Mouse (Mus musculus): ENCODE results near the gene Fance. TPM values are rescaled to one million over a fixed set of nuclear protein-coding genes. Genes with fewer than 3 reads are reported as not detected.

Gene Fance
- polyA plus RNA-seq, 1 experiment, result 32.1 TPM

- TF ChIP-seq POLR2A (IDR thresholded peaks at IDR 0.05; ENCODE audit: borderline replicate concordance, low read depth, low read length) (no peak), CTCF (IDR thresholded peaks at IDR 0.05; ENCODE audit: low read depth, low read length) (no peak)
- H3K27ac ChIP-seq (ENCODE audit: insufficient read depth, low read depth, low read length), result no peak overlapping the region
- no peak overlapping the region for H3K4me3 ChIP-seq (ENCODE audit: insufficient read depth, low read length)
- H3K4me1 ChIP-seq (ENCODE audit: control insufficient read depth, insufficient read depth, low read length), result 0 out of 2 replicates have a peak, but pooled peaks cover 3% of the 10 kb centered on the region
Observed at GRCm38 (mm10) chr17:28371286-28371685, 58.0 kb downstream of the Fance start.

DNA sequence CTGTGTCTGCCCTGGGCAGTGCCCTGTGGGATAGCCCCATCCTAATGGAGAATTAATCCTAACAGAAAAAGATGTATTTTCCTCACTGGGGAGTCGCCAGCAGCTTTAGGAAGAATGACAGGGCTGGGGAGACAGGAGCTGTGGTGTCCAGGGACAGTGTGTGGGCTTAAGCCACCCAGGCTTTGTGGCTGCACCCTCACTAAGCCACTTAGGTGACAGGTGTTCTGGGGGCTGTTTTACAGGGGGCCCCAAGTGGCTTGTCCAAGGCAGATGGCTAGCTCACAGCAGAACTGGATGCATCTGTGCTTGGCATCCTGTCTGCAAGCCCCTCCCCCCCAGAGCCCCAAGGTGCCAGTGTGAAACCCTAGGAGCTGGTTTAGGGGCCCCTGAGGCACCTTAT, 58.6 kb downstream of the Fance start:
- no peak for TF ChIP-seq POLR2A (IDR thresholded peaks at IDR 0.05; ENCODE audit: borderline replicate concordance, low read depth, low read length)
- TF ChIP-seq CTCF (IDR thresholded peaks at IDR 0.05; ENCODE audit: low read depth, low read length), result no peak
- 0 out of 2 replicates have a peak, but pooled peaks cover 3% of the 10 kb centered on the region for H3K4me1 ChIP-seq (ENCODE audit: control insufficient read depth, insufficient read depth, low read length)
- no peak overlapping the region for H3K27ac ChIP-seq (ENCODE audit: insufficient read depth, low read depth, low read length)
- no peak overlapping the region for H3K4me3 ChIP-seq (ENCODE audit: insufficient read depth, low read length)

- H3K4me3 ChIP-seq (ENCODE audit: insufficient read depth, low read length), result no peak overlapping the region
Observed at GRCm38 (mm10) chr17:28373821-28374220, 60.5 kb downstream of the Fance start.

GRCm38 (mm10) chr17:28374494-28374893, 61.2 kb downstream of the Fance start:
- Histone ChIP-seq H3K4me1 (ENCODE audit: control insufficient read depth, insufficient read depth, low read length) (no peaks in the 10 kb centered on the region), H3K27ac (ENCODE audit: insufficient read depth, low read depth, low read length) (no peak overlapping the region), H3K4me3 (ENCODE audit: insufficient read depth, low read length) (no peak overlapping the region)
- TF ChIP-seq POLR2A (IDR thresholded peaks at IDR 0.05; ENCODE audit: borderline replicate concordance, low read depth, low read length) (no peak), CTCF (IDR thresholded peaks at IDR 0.05; ENCODE audit: low read depth, low read length) (no peak)

More at GRCm38 (mm10) chr17:28373821-28374220, 60.5 kb downstream of the Fance start:
- no peaks in the 10 kb centered on the region for H3K4me1 ChIP-seq (ENCODE audit: control insufficient read depth, insufficient read depth, low read length)
- no peak overlapping the region for H3K27ac ChIP-seq (ENCODE audit: insufficient read depth, low read depth, low read length)
- no peak for TF ChIP-seq POLR2A (IDR thresholded peaks at IDR 0.05; ENCODE audit: borderline replicate concordance, low read depth, low read length)
- TF ChIP-seq CTCF (IDR thresholded peaks at IDR 0.05; ENCODE audit: low read depth, low read length), result peak; percentile 56

GRCm38 (mm10) chr17:28375592-28376061, 62.3 kb downstream of the Fance start:
- H3K4me3 ChIP-seq (ENCODE audit: insufficient read depth, low read length), result no peak overlapping the region
- TF ChIP-seq CTCF (IDR thresholded peaks at IDR 0.05; ENCODE audit: low read depth, low read length) (no peak), POLR2A (IDR thresholded peaks at IDR 0.05; ENCODE audit: borderline replicate concordance, low read depth, low read length) (no peak)
- no peaks in the 10 kb centered on the region for H3K4me1 ChIP-seq (ENCODE audit: control insufficient read depth, insufficient read depth, low read length)
- no peak overlapping the region for H3K27ac ChIP-seq (ENCODE audit: insufficient read depth, low read depth, low read length)

Other genes with a start within 250 kb of the Fance start
- gene Tcp11, start 232.9 kb upstream of the Fance start, polyA plus RNA-seq (2012; ENCODE audit: insufficient read depth, insufficient read length, missing spikeins), result not detected in 2 replicates
- 0.11 TPM in 1 of 2 replicates, not detected in the other for gene Scube3, start 171.4 kb upstream of the Fance start, polyA plus RNA-seq (2012; ENCODE audit: insufficient read depth, insufficient read length, missing spikeins)
- 7.7 and 12.0 TPM in 2 replicates for gene Zfp523, start 136.4 kb upstream of the Fance start, polyA plus RNA-seq (2012; ENCODE audit: insufficient read depth, insufficient read length, missing spikeins)
- 41.4 and 44.7 TPM in 2 replicates for gene Def6, start 105.7 kb upstream of the Fance start, polyA plus RNA-seq (2012; ENCODE audit: insufficient read depth, insufficient read length, missing spikeins)
- 29.5 and 30.6 TPM in 2 replicates for gene Ppard, start 80.8 kb upstream of the Fance start, polyA plus RNA-seq (2012; ENCODE audit: insufficient read depth, insufficient read length, missing spikeins)
- 568 and 618 TPM in 2 replicates for gene Rpl10a, start 15.0 kb downstream of the Fance start, polyA plus RNA-seq (2012; ENCODE audit: insufficient read depth, insufficient read length, missing spikeins)
- not detected in 2 replicates for gene Tead3, start 37.3 kb downstream of the Fance start, polyA plus RNA-seq (2012; ENCODE audit: insufficient read depth, insufficient read length, missing spikeins)
- not detected in 2 replicates for gene Tulp1, start 51.7 kb downstream of the Fance start, polyA plus RNA-seq (2012; ENCODE audit: insufficient read depth, insufficient read length, missing spikeins)
- 4.4 and 4.7 TPM in 2 replicates for gene Fkbp5, start 204.0 kb downstream of the Fance start, polyA plus RNA-seq (2012; ENCODE audit: insufficient read depth, insufficient read length, missing spikeins)
- gene Armc12, start 217.3 kb downstream of the Fance start, polyA plus RNA-seq (2012; ENCODE audit: insufficient read depth, insufficient read length, missing spikeins), result not detected in 2 replicates
- not detected in 2 replicates for gene Clpsl2, start 235.9 kb downstream of the Fance start, polyA plus RNA-seq (2012; ENCODE audit: insufficient read depth, insufficient read length, missing spikeins)
- not detected in 2 replicates for gene Clps, start 247.2 kb downstream of the Fance start, polyA plus RNA-seq (2012; ENCODE audit: insufficient read depth, insufficient read length, missing spikeins)